14 mouse cellular contexts compared by ENCODE assay signal in genomic region chr13:32963990-32964753, GRCm38 (mm10). TPM values are rescaled to one million over a fixed set of nuclear protein-coding genes. Genes with fewer than 3 reads are reported as not detected.
DNase-seq lines count a peak whose midpoint lies in the region; ATAC-seq and TF ChIP-seq lines count a peak whose summit lies in the region.
"Had no signal": no experiment of that assay in that cellular context is flagged by ENCODE, and none has a peak within 500 bp of the region (broad histone marks: within the 10 kb centered on the region; RNA-seq: fewer than 3 reads in every experiment).

No protein-coding gene starts in this region.

- no peak overlapping the region for H3K4me3 ChIP-seq in heart, adult 2 months
- H3K4me3 ChIP-seq in kidney, adult 2 months (ENCODE audit: insufficient read depth, low read depth, low read length) = no peak overlapping the region
- H3K4me3 ChIP-seq in lung, embryonic 15.5 days = no peak overlapping the region
- H3K4me3 ChIP-seq in lung, adult 2 months (replicated peaks; ENCODE audit: extremely low read depth, low read depth, low read length) = no peak overlapping the region
- no peak overlapping the region for H3K4me3 ChIP-seq in forebrain, embryonic 14.5 days (ENCODE audit: low read depth, low read length)

- no peak for TF ChIP-seq EP300 in heart, adult 2 months (IDR thresholded peaks at IDR 0.05; ENCODE audit: insufficient read depth, low read depth, low read length)

- H3K9me3 ChIP-seq in lung, embryonic 15.5 days = no peaks in the 10 kb centered on the region
- H3K9me3 ChIP-seq in forebrain, embryonic 14.5 days (replicated peaks; ENCODE audit: control insufficient read depth, low read length) = no peaks in the 10 kb centered on the region
- H3K9me3 ChIP-seq: embryonic facial prominence, embryonic 15.5 days; forebrain, embryonic 15.5 days; hindbrain, embryonic 13.5 days; limb, embryonic 12.5 days had no signal

- TF ChIP-seq CTCF in heart, adult 2 months (IDR thresholded peaks at IDR 0.05) = no peak
- TF ChIP-seq CTCF in kidney, adult 2 months (conservative IDR thresholded peaks at IDR 0.05; ENCODE audit: insufficient read depth, insufficient read length, low read depth, low read length) = no peak
- TF ChIP-seq CTCF in lung, adult 2 months (IDR thresholded peaks at IDR 0.05; ENCODE audit: insufficient read depth, low read length) = no peak

- 56% methylated on average over 9 of the region's 9 CpGs for WGBS in heart, adult 2 months
- 64% methylated on average over 9 of the region's 9 CpGs for WGBS in kidney, adult 2 months
- 50% methylated on average over 9 of the region's 9 CpGs for WGBS in lung, embryonic 15.5 days
- 52% methylated on average over 9 of the region's 9 CpGs for WGBS in lung, adult 2 months
- 89% methylated on average over 9 of the region's 9 CpGs for WGBS in forebrain, embryonic 14.5 days

- H3K4me2 ChIP-seq in lung, embryonic 15.5 days = no peak overlapping the region
- H3K4me2 ChIP-seq in forebrain, embryonic 14.5 days (ENCODE audit: low read length) = no peak overlapping the region
- H3K4me2 ChIP-seq: forebrain, embryonic 15.5 days had no signal

- DNase-seq in heart, adult 2 months = no peak
- DNase-seq in heart, postnatal 10 days = no peak
- DNase-seq in kidney, adult 2 months = no peak
- DNase-seq in kidney, adult 8-10 months = no peak
- no peak for DNase-seq in lung, adult 2 months
- peak; percentile 24 for DNase-seq in adipocyte (ENCODE audit: low spot score)
- DNase-seq in forebrain, embryonic 14.5 days (ENCODE audit: low spot score) = no peak
- DNase-seq: cerebellum, adult 11-12 months; right cerebral cortex, adult 18-20 months had no signal

- no peak for ATAC-seq in lung, embryonic 15.5 days (ENCODE audit: borderline replicate concordance, extremely low read depth, low FRiP score, low TSS enrichment)
- no peak for ATAC-seq in forebrain, embryonic 14.5 days
- ATAC-seq: forebrain, embryonic 15.5 days had no signal

- TF ChIP-seq POLR2A in heart, adult 2 months (IDR thresholded peaks at IDR 0.05; ENCODE audit: insufficient read depth, low read depth, low read length) = no peak
- TF ChIP-seq POLR2A in kidney, adult 2 months (IDR thresholded peaks at IDR 0.05; ENCODE audit: low read depth, low read length) = no peak
- no peak for TF ChIP-seq POLR2A in lung, adult 2 months (IDR thresholded peaks at IDR 0.05; ENCODE audit: borderline replicate concordance, extremely low read depth, low read depth, low read length)

- no peaks in the 10 kb centered on the region for H3K27me3 ChIP-seq in heart, adult 2 months (ENCODE audit: control insufficient read depth, insufficient read depth, low read length)
- no peaks in the 10 kb centered on the region for H3K27me3 ChIP-seq in kidney, adult 2 months (replicated peaks; ENCODE audit: control insufficient read depth, insufficient read depth, low read length)
- H3K27me3 ChIP-seq in lung, embryonic 15.5 days = no peaks in the 10 kb centered on the region
- H3K27me3 ChIP-seq in forebrain, embryonic 14.5 days (replicated peaks; ENCODE audit: control insufficient read depth, insufficient read depth, low read length) = no peaks in the 10 kb centered on the region
- H3K27me3 ChIP-seq: embryonic facial prominence, embryonic 15.5 days; forebrain, embryonic 15.5 days; hindbrain, embryonic 13.5 days; limb, embryonic 12.5 days had no signal

- peak overlapping the region; percentile 92 for H3K27ac ChIP-seq in heart, adult 2 months
- peak overlapping the region; percentile 45 for H3K27ac ChIP-seq in kidney, adult 2 months (ENCODE audit: insufficient read depth, low read depth, low read length)
- 0 out of 2 replicates have a peak overlapping the region, but pooled peaks have one; percentile 42 for H3K27ac ChIP-seq in lung, embryonic 15.5 days
- no peak overlapping the region for H3K27ac ChIP-seq in forebrain, embryonic 14.5 days (ENCODE audit: low read depth, low read length)
- H3K27ac ChIP-seq: embryonic facial prominence, embryonic 15.5 days; forebrain, embryonic 15.5 days; hindbrain, embryonic 13.5 days; limb, embryonic 12.5 days had no signal

- H3K4me1 ChIP-seq in heart, adult 2 months (ENCODE audit: control insufficient read depth, insufficient read depth, low read length) = peaks cover 6% of the 10 kb centered on the region
- H3K4me1 ChIP-seq in kidney, adult 2 months (ENCODE audit: control insufficient read depth, insufficient read depth, low read length) = no peaks in the 10 kb centered on the region
- 0 out of 2 replicates have a peak, but pooled peaks cover 3% of the 10 kb centered on the region for H3K4me1 ChIP-seq in lung, embryonic 15.5 days
- H3K4me1 ChIP-seq in lung, adult 2 months (ENCODE audit: control insufficient read depth, insufficient read depth, low read length) = peaks cover 13% of the 10 kb centered on the region
- no peaks in the 10 kb centered on the region for H3K4me1 ChIP-seq in forebrain, embryonic 14.5 days (ENCODE audit: control insufficient read depth, insufficient read depth, low read length)
- H3K4me1 ChIP-seq: forebrain, embryonic 15.5 days; hindbrain, embryonic 13.5 days had no signal

- H3K36me3 ChIP-seq in heart, adult 2 months (ENCODE audit: control insufficient read depth, insufficient read depth, low read length) = peaks cover 3% of the 10 kb centered on the region; the same call in 1 of the 2 replicates
- H3K36me3 ChIP-seq in kidney, adult 2 months (ENCODE audit: control insufficient read depth, insufficient read depth, low read length) = no peaks in the 10 kb centered on the region
- no peaks in the 10 kb centered on the region for H3K36me3 ChIP-seq in lung, embryonic 15.5 days
- no peaks in the 10 kb centered on the region for H3K36me3 ChIP-seq in forebrain, embryonic 14.5 days (ENCODE audit: control insufficient read depth, insufficient read depth, low read length)
- H3K36me3 ChIP-seq: embryonic facial prominence, embryonic 15.5 days; forebrain, embryonic 15.5 days; hindbrain, embryonic 13.5 days; limb, embryonic 12.5 days had no signal

- intact Hi-C loops in heart, adult 2 months (cut with DNase I) = loop anchor here (2.0 kb wide), 2 partner anchors 41 to 111 kb away; no protein-coding TSS in a partner anchor
- intact Hi-C loops in heart, postnatal 10 days (cut with DNase I) = loop anchor here (2.0 kb wide), 1 partner anchor 51 kb away; no protein-coding TSS in a partner anchor

- H3K9ac ChIP-seq in heart, adult 2 months (ENCODE audit: low read depth, low read length) = no peak overlapping the region
- no peak overlapping the region for H3K9ac ChIP-seq in lung, embryonic 15.5 days
- no peak overlapping the region for H3K9ac ChIP-seq in forebrain, embryonic 14.5 days (ENCODE audit: low read length)
- H3K9ac ChIP-seq: forebrain, embryonic 15.5 days; hindbrain, embryonic 13.5 days had no signal

- no peaks in the 10 kb centered on the region; the same call in 1 of the 2 replicates for H3K79me2 ChIP-seq in heart, adult 2 months (replicated peaks; ENCODE audit: control insufficient read depth, insufficient read depth, low read length)

RNA-seq across cellular contexts. Expression of gene Serpinb6b, which starts 0.8 kb away (rescaled TPM):
- 10 to 100 TPM; 26.3 to 33.1 TPM for total RNA-seq in heart, adult 2 months (2021)
- 21.6 and 30.3 TPM in 2 replicates for polyA plus RNA-seq in heart, adult 2 months (2012; rRNA removed)
- total RNA-seq in heart, postnatal 10 days (2021) = 10 to 100 TPM; 23.9 to 33.8 TPM
- polyA plus RNA-seq in kidney, adult 2 months (2012; rRNA removed) = 6.1 and 7.1 TPM in 2 replicates
- polyA plus RNA-seq in lung, embryonic 15.5 days (2015; fragmentation: Nextera tagmentation; extraction: Ambion mirVana) = 34.5 and 34.6 TPM in 2 replicates
- 28.5 and 32.4 TPM in 2 replicates for polyA plus RNA-seq in lung, adult 2 months (2012; rRNA removed)
- polyA plus RNA-seq in forebrain, embryonic 14.5 days (2014; fragmentation: Nextera tagmentation; extraction: Ambion mirVana) = 1.3 and 1.8 TPM in 2 replicates

RNA-seq across cellular contexts. Expression of gene Serpinb9, which starts 38.9 kb away (rescaled TPM):
- total RNA-seq in heart, adult 2 months (2021) = 1 to 10 TPM; 8.6 to 9.3 TPM
- 6.0 and 11.9 TPM in 2 replicates for polyA plus RNA-seq in heart, adult 2 months (2012; rRNA removed)
- total RNA-seq in heart, postnatal 10 days (2021) = 10 to 100 TPM in 1 of 2 experiments, 1 to 10 TPM in 1; 6.9 to 10.1 TPM
- polyA plus RNA-seq in kidney, adult 2 months (2012; rRNA removed) = 9.7 and 14.2 TPM in 2 replicates
- 32.3 and 36.3 TPM in 2 replicates for polyA plus RNA-seq in lung, embryonic 15.5 days (2015; fragmentation: Nextera tagmentation; extraction: Ambion mirVana)
- polyA plus RNA-seq in lung, adult 2 months (2012; rRNA removed) = 17.4 and 29.1 TPM in 2 replicates
- polyA plus RNA-seq in forebrain, embryonic 14.5 days (2014; fragmentation: Nextera tagmentation; extraction: Ambion mirVana) = 1.2 and 1.3 TPM in 2 replicates
